Comparison of ENCODE assay signal across 8 mouse cellular contexts in the genomic region with DNA sequence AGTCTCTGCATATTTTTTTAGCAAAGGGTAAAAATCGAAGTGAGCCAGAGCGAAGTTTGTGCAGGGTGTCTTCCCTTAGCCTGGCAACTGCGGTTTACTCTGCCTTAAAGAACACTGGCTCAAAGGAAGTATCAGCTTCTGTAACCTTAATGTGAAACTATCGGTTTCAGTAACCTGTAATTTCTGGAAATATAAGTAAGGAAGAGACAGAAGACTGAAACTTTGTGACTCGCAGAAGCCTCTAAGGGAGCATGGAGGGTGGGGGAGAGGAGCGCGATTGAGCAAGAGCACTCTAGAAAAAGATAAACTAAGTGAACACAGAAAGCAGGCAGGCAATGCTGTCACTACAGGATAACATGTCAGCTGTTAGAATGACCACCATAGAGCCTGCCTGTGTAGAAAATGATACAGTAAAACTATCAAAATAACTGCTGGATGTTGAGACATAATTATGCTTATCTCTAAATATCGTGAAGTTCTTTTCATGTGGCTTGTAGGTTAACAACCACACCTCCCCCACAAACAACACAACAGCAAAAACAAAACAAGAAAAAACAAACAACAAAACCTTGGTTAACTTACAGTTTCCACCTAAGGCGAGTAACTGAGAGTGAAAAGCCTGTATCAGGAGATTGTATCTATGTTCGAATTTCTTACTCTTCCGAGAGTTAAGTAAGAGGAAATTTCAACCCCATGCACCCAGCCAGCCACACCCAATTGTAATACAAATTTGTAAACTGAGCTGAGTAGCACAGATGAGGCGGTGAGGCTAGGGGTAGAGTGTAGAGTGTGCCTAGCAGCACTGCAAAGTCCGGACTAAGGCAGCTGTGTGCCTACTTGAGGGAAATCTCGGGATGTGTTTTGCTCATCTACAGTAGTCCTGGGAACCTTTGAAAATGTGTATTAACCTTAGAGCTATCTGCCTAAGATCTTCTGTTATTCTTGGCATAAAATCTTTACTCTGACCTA. TPM values are rescaled to one million over a fixed set of nuclear protein-coding genes. Genes with fewer than 3 reads are reported as not detected.
A peak's percentile ranks its signal among the peaks of the same experiment; 100 is the strongest.
DNase-seq lines count a peak whose midpoint lies in the region; ATAC-seq and TF ChIP-seq lines count a peak whose summit lies in the region.

No protein-coding gene starts in this region.

- H3K27me3 ChIP-seq in kidney, embryonic 16.5 days (ENCODE audit: insufficient read depth, low read length) = no peaks in the 10 kb centered on the region
- H3K27me3 ChIP-seq in heart, embryonic 12.5 days (replicated peaks) = no peaks in the 10 kb centered on the region
- H3K27me3 ChIP-seq in limb, embryonic 15.5 days = no peaks in the 10 kb centered on the region
- no peaks in the 10 kb centered on the region for H3K27me3 ChIP-seq in midbrain, postnatal 0 days (ENCODE audit: insufficient read depth, low read length)

- H3K4me3 ChIP-seq in kidney, embryonic 16.5 days (ENCODE audit: low read length) = peak overlapping the region; percentile 60
- peak overlapping the region; percentile 85 for H3K4me3 ChIP-seq in bone marrow, adult 2 months (replicated peaks; ENCODE audit: control insufficient read depth, low read depth, low read length)
- H3K4me3 ChIP-seq in heart, embryonic 12.5 days = peak overlapping the region; percentile 53
- H3K4me3 ChIP-seq in limb, embryonic 15.5 days = peak overlapping the region; percentile 58
- peak overlapping the region; percentile 48 for H3K4me3 ChIP-seq in midbrain, postnatal 0 days (ENCODE audit: low read depth, low read length)

- TF ChIP-seq CTCF in bone marrow, adult 2 months (IDR thresholded peaks at IDR 0.05; ENCODE audit: control insufficient read depth, insufficient read depth, low read length) = no peak
- no peak for TF ChIP-seq CTCF in midbrain, postnatal 0 days (IDR thresholded peaks at IDR 0.05)

- 14% methylated on average over 14 of the region's 14 CpGs for WGBS in kidney, embryonic 16.5 days
- 9% methylated on average over 14 of the region's 14 CpGs for WGBS in bone marrow, adult 2 months
- WGBS in heart, embryonic 12.5 days = 14% methylated on average over 14 of the region's 14 CpGs
- 19% methylated on average over 14 of the region's 14 CpGs for WGBS in limb, embryonic 15.5 days
- WGBS in midbrain, postnatal 0 days = 24% methylated on average over 14 of the region's 14 CpGs

- H3K27ac ChIP-seq in kidney, embryonic 16.5 days (ENCODE audit: low read length) = peak overlapping the region; percentile 96
- H3K27ac ChIP-seq in bone marrow, adult 2 months (ENCODE audit: control insufficient read depth, insufficient read depth, low read depth, low read length, poor library complexity) = peak overlapping the region; percentile 55
- H3K27ac ChIP-seq in heart, embryonic 12.5 days (ENCODE audit: poor library complexity, severe bottlenecking) = peak overlapping the region; percentile 91
- peak overlapping the region; percentile 91 for H3K27ac ChIP-seq in limb, embryonic 15.5 days
- H3K27ac ChIP-seq in midbrain, postnatal 0 days (ENCODE audit: low read depth, low read length) = peak overlapping the region; percentile 71

- H3K4me1 ChIP-seq in kidney, embryonic 16.5 days (ENCODE audit: insufficient read depth, low read length) = peaks cover 9% of the 10 kb centered on the region; the same call in 1 of the 2 replicates
- no peaks in the 10 kb centered on the region; the same call in 1 of the 2 replicates for H3K4me1 ChIP-seq in bone marrow, adult 2 months (ENCODE audit: control insufficient read depth, insufficient read depth, low read length)
- peaks cover 15% of the 10 kb centered on the region for H3K4me1 ChIP-seq in heart, embryonic 12.5 days (replicated peaks)
- peaks cover 5% of the 10 kb centered on the region; the same call in 1 of the 2 replicates for H3K4me1 ChIP-seq in limb, embryonic 15.5 days
- H3K4me1 ChIP-seq in midbrain, postnatal 0 days (ENCODE audit: insufficient read depth, low read length) = 0 out of 2 replicates have a peak, but pooled peaks cover 2% of the 10 kb centered on the region

- DNase-seq in kidney, adult 8-10 months = no peak
- DNase-seq in midbrain, postnatal 0 days (ENCODE audit: low spot score) = peak; percentile 12
- no peak for DNase-seq in cerebellum, adult 8-10 months
- DNase-seq in layer of hippocampus, postnatal 10 days (ENCODE audit: low spot score in 2 of 2) = no peak

- peak overlapping the region; percentile 65 for H3K4me2 ChIP-seq in kidney, embryonic 16.5 days (replicated peaks; ENCODE audit: low read depth, low read length)
- peak overlapping the region; percentile 73 for H3K4me2 ChIP-seq in heart, embryonic 12.5 days
- H3K4me2 ChIP-seq in limb, embryonic 15.5 days = peak overlapping the region; percentile 68
- peak overlapping the region; percentile 53 for H3K4me2 ChIP-seq in midbrain, postnatal 0 days (ENCODE audit: low read depth, low read length, poor library complexity, severe bottlenecking)

- H3K9me3 ChIP-seq in kidney, embryonic 16.5 days (ENCODE audit: low read length) = no peaks in the 10 kb centered on the region
- H3K9me3 ChIP-seq in heart, embryonic 12.5 days (replicated peaks) = no peaks in the 10 kb centered on the region
- no peaks in the 10 kb centered on the region for H3K9me3 ChIP-seq in limb, embryonic 15.5 days
- no peaks in the 10 kb centered on the region for H3K9me3 ChIP-seq in midbrain, postnatal 0 days (ENCODE audit: low read length)

- H3K9ac ChIP-seq in kidney, embryonic 16.5 days (replicated peaks; ENCODE audit: low read length) = peak overlapping the region; percentile 72
- peak overlapping the region; percentile 66 for H3K9ac ChIP-seq in heart, embryonic 12.5 days
- H3K9ac ChIP-seq in limb, embryonic 15.5 days = peak overlapping the region; percentile 60
- H3K9ac ChIP-seq in midbrain, postnatal 0 days (replicated peaks; ENCODE audit: low read length, poor library complexity, severe bottlenecking) = peak overlapping the region; percentile 50

- TF ChIP-seq POLR2A in bone marrow, adult 2 months (IDR thresholded peaks at IDR 0.05; ENCODE audit: borderline replicate concordance, control insufficient read depth, low read depth, low read length) = no peak

- ATAC-seq in kidney, embryonic 16.5 days (ENCODE audit: low FRiP score, low TSS enrichment) = peak; percentile 68; the same call in 1 of the 2 replicates
- peak; percentile 72 for ATAC-seq in heart, embryonic 12.5 days (ENCODE audit: insufficient number of reproducible peaks, low FRiP score)
- no peak for ATAC-seq in limb, embryonic 15.5 days (ENCODE audit: insufficient number of reproducible peaks, low FRiP score, low TSS enrichment, low read depth)
- peak; percentile 35; the same call in 1 of the 2 replicates for ATAC-seq in midbrain, postnatal 0 days (ENCODE audit: low FRiP score)

- H3K36me3 ChIP-seq in kidney, embryonic 16.5 days (ENCODE audit: insufficient read depth, low read length) = no peaks in the 10 kb centered on the region
- H3K36me3 ChIP-seq in heart, embryonic 12.5 days = peaks cover 4% of the 10 kb centered on the region; the same call in 1 of the 2 replicates
- H3K36me3 ChIP-seq in limb, embryonic 15.5 days = no peaks in the 10 kb centered on the region
- H3K36me3 ChIP-seq in midbrain, postnatal 0 days (ENCODE audit: insufficient read depth, low read length) = no peaks in the 10 kb centered on the region

RNA-seq across cellular contexts. Expression of a gene that starts 0.9 kb away (rescaled TPM):
- 29.6 and 31.0 TPM in 2 replicates for polyA plus RNA-seq in kidney, embryonic 16.5 days (2015; fragmentation: Nextera tagmentation; extraction: Ambion mirVana)
- 5.7 and 14.7 TPM in 2 replicates for polyA plus RNA-seq in bone marrow, adult 2 months (2011; ENCODE audit: insufficient read depth, insufficient read length, low replicate concordance, missing spikeins)
- 27.4 and 28.9 TPM in 2 replicates for polyA plus RNA-seq in heart, embryonic 12.5 days (2016; fragmentation: Nextera tagmentation; extraction: Ambion mirVana)
- polyA plus RNA-seq in limb, embryonic 15.5 days (2015; fragmentation: Nextera tagmentation; extraction: Ambion mirVana) = 13.8 and 19.5 TPM in 2 replicates
- 5.9 and 9.8 TPM in 2 replicates for total RNA-seq in midbrain, postnatal 0 days (2014; rRNA removed)
- 5.7 and 7.3 TPM in 2 replicates for polyA plus RNA-seq in midbrain, postnatal 0 days (2015; fragmentation: Nextera tagmentation; extraction: Ambion mirVana)
- total RNA-seq in layer of hippocampus, postnatal 10 days (2021) = 1 to 10 TPM; 6.4 to 7.4 TPM

RNA-seq across cellular contexts. Expression of a gene that starts 36.8 kb away (rescaled TPM):
- polyA plus RNA-seq in kidney, embryonic 16.5 days (2015; fragmentation: Nextera tagmentation; extraction: Ambion mirVana) = 18.0 and 19.4 TPM in 2 replicates
- 8.5 and 14.2 TPM in 2 replicates for polyA plus RNA-seq in bone marrow, adult 2 months (2011; ENCODE audit: insufficient read depth, insufficient read length, low replicate concordance, missing spikeins)
- 11.0 and 12.1 TPM in 2 replicates for polyA plus RNA-seq in heart, embryonic 12.5 days (2016; fragmentation: Nextera tagmentation; extraction: Ambion mirVana)
- 16.7 and 19.2 TPM in 2 replicates for polyA plus RNA-seq in limb, embryonic 15.5 days (2015; fragmentation: Nextera tagmentation; extraction: Ambion mirVana)
- total RNA-seq in midbrain, postnatal 0 days (2014; rRNA removed) = 7.4 and 10.4 TPM in 2 replicates
- polyA plus RNA-seq in midbrain, postnatal 0 days (2015; fragmentation: Nextera tagmentation; extraction: Ambion mirVana) = 3.2 and 3.7 TPM in 2 replicates
- total RNA-seq in layer of hippocampus, postnatal 10 days (2021) = 10 to 100 TPM in 1 of 2 experiments, 1 to 10 TPM in 1; 7.8 to 10.1 TPM

RNA-seq across cellular contexts. Expression of a gene that starts 37.3 kb away (rescaled TPM):
- polyA plus RNA-seq in kidney, embryonic 16.5 days (2015; fragmentation: Nextera tagmentation; extraction: Ambion mirVana) = 66.7 and 72.8 TPM in 2 replicates
- polyA plus RNA-seq in bone marrow, adult 2 months (2011; ENCODE audit: insufficient read depth, insufficient read length, low replicate concordance, missing spikeins) = 42.6 and 87.2 TPM in 2 replicates
- 46.5 and 47.8 TPM in 2 replicates for polyA plus RNA-seq in heart, embryonic 12.5 days (2016; fragmentation: Nextera tagmentation; extraction: Ambion mirVana)
- 67.3 and 71.8 TPM in 2 replicates for polyA plus RNA-seq in limb, embryonic 15.5 days (2015; fragmentation: Nextera tagmentation; extraction: Ambion mirVana)
- total RNA-seq in midbrain, postnatal 0 days (2014; rRNA removed) = 49.7 and 58.5 TPM in 2 replicates
- 38.7 and 38.8 TPM in 2 replicates for polyA plus RNA-seq in midbrain, postnatal 0 days (2015; fragmentation: Nextera tagmentation; extraction: Ambion mirVana)
- total RNA-seq in layer of hippocampus, postnatal 10 days (2021) = 10 to 100 TPM; 49.6 to 52.9 TPM

RNA-seq across cellular contexts. Expression of a gene that starts 59.8 kb away (rescaled TPM):
- polyA plus RNA-seq in kidney, embryonic 16.5 days (2015; fragmentation: Nextera tagmentation; extraction: Ambion mirVana) = 0.15 and 0.27 TPM in 2 replicates
- polyA plus RNA-seq in bone marrow, adult 2 months (2011; ENCODE audit: insufficient read depth, insufficient read length, low replicate concordance, missing spikeins) = 7.7 TPM in 1 of 2 replicates, not detected in the other
- not detected in 2 replicates for polyA plus RNA-seq in heart, embryonic 12.5 days (2016; fragmentation: Nextera tagmentation; extraction: Ambion mirVana)
- 4.4 and 5.3 TPM in 2 replicates for polyA plus RNA-seq in limb, embryonic 15.5 days (2015; fragmentation: Nextera tagmentation; extraction: Ambion mirVana)
- total RNA-seq in midbrain, postnatal 0 days (2014; rRNA removed) = 0.38 and 5.4 TPM in 2 replicates
- 0.25 and 0.41 TPM in 2 replicates for polyA plus RNA-seq in midbrain, postnatal 0 days (2015; fragmentation: Nextera tagmentation; extraction: Ambion mirVana)
- under 1 TPM in 1 of 2 experiments, not detected in 1; 0.85 TPM for total RNA-seq in layer of hippocampus, postnatal 10 days (2021)
